ENCODE assay signal across 8 mouse cellular contexts in genomic region chr12:22951956-22952355, GRCm38 (mm10).
DNase-seq lines count a peak whose midpoint lies in the region; TF ChIP-seq lines count a peak whose summit lies in the region.
"Not testable (repeated sequence)": the region's sequence is repeated elsewhere in the genome, so short reads cannot be mapped to it uniquely, and the experiment has no call there.

No protein-coding gene starts in this region.

- H3K4me3 ChIP-seq in lung, adult 2 months (replicated peaks; ENCODE audit: extremely low read depth, low read depth, low read length): not testable (repeated sequence)

- peak; percentile 22 for DNase-seq in adrenal gland, postnatal 14 days
- peak; percentile 12 to 53 for DNase-seq in frontal cortex, postnatal 14 days (ENCODE audit: low spot score in 2 of 2)
- DNase-seq in heart, postnatal 10 days: peak; percentile 6 to 23
- peak; percentile 36 for DNase-seq in kidney, postnatal 10 days
- peak; percentile 7 to 18 for DNase-seq in layer of hippocampus, postnatal 25 days (ENCODE audit: extremely low spot score in 1 of 2, low spot score in 1 of 2)
- peak; percentile 2 for DNase-seq in lung, adult 2 months
- DNase-seq in right cerebral cortex, postnatal 36 days (ENCODE audit: low spot score in 2 of 2): peak; percentile 1 to 3
- peak; percentile 2 for DNase-seq in urinary bladder, postnatal 14 days (ENCODE audit: low spot score)

- intact Hi-C loops in heart, postnatal 10 days (cut with DNase I): not testable (repeated sequence)

- WGBS in lung, adult 2 months: 51% methylated on average over 3 of the region's 3 CpGs

- H3K4me1 ChIP-seq in lung, adult 2 months (ENCODE audit: control insufficient read depth, insufficient read depth, low read length): not testable (repeated sequence)

- TF ChIP-seq POLR2A in lung, adult 2 months (IDR thresholded peaks at IDR 0.05; ENCODE audit: borderline replicate concordance, extremely low read depth, low read depth, low read length): not testable (repeated sequence)

- TF ChIP-seq CTCF in lung, adult 2 months (IDR thresholded peaks at IDR 0.05; ENCODE audit: insufficient read depth, low read length): not testable (repeated sequence)
